Mouse (Mus musculus) erythroblast, adult 5-6 weeks (primary cell): Measurements from ENCODE around the gene Lrrc20. TPM values are rescaled to one million over a fixed set of nuclear protein-coding genes. Genes with fewer than 3 reads are reported as not detected.

Experiments
- ATAC-seq: replicated peaks from 2 replicates; pipeline ENCODE4 v1.8.0; 2016; ENCODE audit warnings: moderate number of reproducible peaks, mild to moderate bottlenecking, moderate TSS enrichment, inconsistent platforms; ENCODE audit not compliant: poor library complexity, low FRiP score, severe bottlenecking
- total RNA-seq, 2 experiments: library from RNA; stranded (forward) in 1 of 2; stranded (reverse) in 1 of 2; fragments of 150-400 nt in 1 of 2; fragments of 200-764, 138-1000 nt in 1 of 2; gene quantifications; 2 replicates each; pipeline versions ENCODE4 v1.2.3 to v1.2.4; 2015 to 2017; ENCODE audit warnings: low replicate concordance in 2 of 2

Gene Lrrc20
- total RNA-seq, 2 experiments from 2014 or later: 1.3 to 3.2 TPM

- ATAC-seq: no peak
These were observed 149.2 kb downstream of the Lrrc20 start for GRCm38 (mm10) chr10:61624771-61625170.

- no peak for ATAC-seq
These were observed 150.0 kb downstream of the Lrrc20 start for GRCm38 (mm10) chr10:61625381-61626257.

GRCm38 (mm10) chr10:61626551-61626950, 150.9 kb downstream of the Lrrc20 start:
- no peak for ATAC-seq

- no peak for ATAC-seq
These were observed 151.8 kb downstream of the Lrrc20 start for GRCm38 (mm10) chr10:61627195-61627937.

GRCm38 (mm10) chr10:61627938-61628250, 152.3 kb downstream of the Lrrc20 start:
- ATAC-seq: no peak

Other genes starting within 250 kb of the Lrrc20 start
- 0.21 TPM in 1 of 2 replicates, not detected in the other for gene Adamts14, start 202.4 kb upstream of the Lrrc20 start, total RNA-seq (2015; ENCODE audit: low replicate concordance)
- gene Adamts14, start 202.4 kb upstream of the Lrrc20 start, total RNA-seq (2017; ENCODE audit: low replicate concordance): not detected in 2 replicates
- not detected in 2 replicates for gene Prf1, start 178.0 kb upstream of the Lrrc20 start, total RNA-seq (2015; ENCODE audit: low replicate concordance)
- not detected in 2 replicates for gene Prf1, start 178.0 kb upstream of the Lrrc20 start, total RNA-seq (2017; ENCODE audit: low replicate concordance)
- not detected in 2 replicates for gene Pald1, start 92.3 kb upstream of the Lrrc20 start, total RNA-seq (2015; ENCODE audit: low replicate concordance)
- not detected in 2 replicates for gene Pald1, start 92.3 kb upstream of the Lrrc20 start, total RNA-seq (2017; ENCODE audit: low replicate concordance)
- gene Nodal, start 57.8 kb upstream of the Lrrc20 start, total RNA-seq (2015; ENCODE audit: low replicate concordance): not detected in 2 replicates
- not detected in 2 replicates for gene Nodal, start 57.8 kb upstream of the Lrrc20 start, total RNA-seq (2017; ENCODE audit: low replicate concordance)
- gene Eif4ebp2, start 23.1 kb upstream of the Lrrc20 start, total RNA-seq (2015; ENCODE audit: low replicate concordance): 67.2 and 101 TPM in 2 replicates
- gene Eif4ebp2, start 23.1 kb upstream of the Lrrc20 start, total RNA-seq (2017; ENCODE audit: low replicate concordance): 13.8 and 14.2 TPM in 2 replicates
- not detected in 2 replicates for gene Npffr1, start 119.7 kb downstream of the Lrrc20 start, total RNA-seq (2015; ENCODE audit: low replicate concordance)
- gene Npffr1, start 119.7 kb downstream of the Lrrc20 start, total RNA-seq (2017; ENCODE audit: low replicate concordance): not detected in 2 replicates
- gene Ppa1, start 172.8 kb downstream of the Lrrc20 start, total RNA-seq (2015; ENCODE audit: low replicate concordance): 14.4 and 18.1 TPM in 2 replicates
- 19.2 and 22.2 TPM in 2 replicates for gene Ppa1, start 172.8 kb downstream of the Lrrc20 start, total RNA-seq (2017; ENCODE audit: low replicate concordance)
- gene Sar1a, start 204.5 kb downstream of the Lrrc20 start, total RNA-seq (2015; ENCODE audit: low replicate concordance): 37.6 and 50.5 TPM in 2 replicates
- 26.9 and 32.6 TPM in 2 replicates for gene Sar1a, start 204.5 kb downstream of the Lrrc20 start, total RNA-seq (2017; ENCODE audit: low replicate concordance)
- 0.58 and 7.1 TPM in 2 replicates for gene Tysnd1, start 219.7 kb downstream of the Lrrc20 start, total RNA-seq (2015; ENCODE audit: low replicate concordance)
- gene Tysnd1, start 219.7 kb downstream of the Lrrc20 start, total RNA-seq (2017; ENCODE audit: low replicate concordance): 3.2 and 8.8 TPM in 2 replicates
- gene Aifm2, start 239.5 kb downstream of the Lrrc20 start, total RNA-seq (2015; ENCODE audit: low replicate concordance): 0.58 and 0.84 TPM in 2 replicates
- 1.2 and 2.0 TPM in 2 replicates for gene Aifm2, start 239.5 kb downstream of the Lrrc20 start, total RNA-seq (2017; ENCODE audit: low replicate concordance)